Mouse (Mus musculus) kidney, postnatal 4 days (tissue): Measurements from ENCODE around the gene Gucd1.

Source experiments
- DNase-seq, 2 experiments: peaks; one replicate each; pipeline ENCODE4 v3.0.0; 2021; ENCODE audit warnings: mixed read lengths in 2 of 2

The Gucd1 gene

GRCm38 (mm10) chr10:75517758-75518143 lies at the start of gene Gucd1:
Gene Gucd1, minus strand, starts transcription at chr10:75517972.
- DNase-seq: peak; percentile 97 to 98

DNA sequence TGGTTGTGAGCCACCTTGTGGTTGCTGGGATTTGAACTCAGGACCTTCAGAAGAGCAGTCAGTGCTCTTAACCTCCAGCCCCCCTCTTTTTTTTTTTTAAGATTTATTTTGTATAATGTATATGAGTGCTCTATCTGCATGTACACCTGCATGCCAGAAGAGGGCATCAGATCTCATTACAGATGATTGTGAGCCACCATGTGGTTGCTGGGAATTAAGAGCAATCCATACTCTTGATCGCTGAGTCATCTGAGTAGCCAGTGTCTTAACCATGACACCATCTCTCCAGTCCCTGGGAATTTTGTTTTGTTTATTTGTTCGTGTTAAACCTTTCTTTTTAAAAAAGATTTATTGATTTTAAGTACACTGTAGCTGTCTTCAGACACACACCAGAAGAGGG lies 49.0 kb upstream of the Gucd1 start:
- peak in 1 of 2 experiments; percentile 3 for DNase-seq

DNA sequence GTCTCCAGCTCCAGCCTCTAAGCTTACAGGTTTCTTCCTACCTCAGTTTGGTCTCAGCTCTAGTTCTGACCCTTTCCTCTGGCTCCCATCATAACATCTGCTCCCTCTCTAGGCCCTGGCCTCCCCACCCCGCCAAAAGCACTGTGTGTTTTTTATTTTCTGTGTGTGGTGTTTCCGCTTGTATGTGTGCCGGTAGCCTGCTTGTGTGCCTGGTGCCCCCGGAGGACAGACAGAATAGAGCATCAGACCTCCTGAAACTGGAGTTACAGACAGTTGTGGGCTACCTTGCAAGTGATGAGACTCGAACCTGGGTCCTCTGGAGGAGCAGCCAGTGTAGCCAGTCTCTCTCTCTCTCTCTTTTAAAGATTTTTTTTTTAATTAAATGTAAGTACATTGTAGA lies 48.5 kb upstream of the Gucd1 start:
- peak in 1 of 2 experiments; percentile 60 for DNase-seq

GRCm38 (mm10) chr10:75565906-75566305 lies 48.1 kb upstream of the Gucd1 start:
- DNase-seq: peak; percentile 75 to 85

- DNase-seq: peak in 1 of 2 experiments; percentile 34
Observed at GRCm38 (mm10) chr10:75565436-75565835, 47.7 kb upstream of the Gucd1 start.

- DNase-seq: no peak
Observed at GRCm38 (mm10) chr10:75564687-75565265, 47.0 kb upstream of the Gucd1 start.

- no peak for DNase-seq
Observed at GRCm38 (mm10) chr10:75562596-75562995, 44.8 kb upstream of the Gucd1 start.

GRCm38 (mm10) chr10:75561071-75561654 lies 43.4 kb upstream of the Gucd1 start, which contains the start of gene Ggt1:
Gene Ggt1, plus strand, starts transcription at chr10:75561604.
- no peak for DNase-seq

DNA sequence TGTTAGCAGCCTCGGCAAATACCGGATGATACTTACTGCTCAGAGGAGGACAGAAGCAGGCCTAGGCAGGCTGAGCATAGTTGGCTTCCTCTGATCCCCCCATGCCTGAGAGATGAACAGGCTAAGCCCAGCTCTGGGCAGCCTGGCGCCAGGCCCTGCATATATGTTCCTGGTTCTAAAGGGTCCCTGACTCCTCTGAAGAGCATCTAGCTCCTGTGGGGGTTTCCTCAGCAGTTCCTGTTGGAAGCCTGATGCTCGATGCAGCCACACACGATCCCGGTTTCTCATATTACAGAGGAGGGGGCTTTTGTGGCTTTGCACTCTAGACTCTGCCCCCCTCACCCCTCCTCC lies 42.8 kb upstream of the Gucd1 start:
- DNase-seq: no peak

GRCm38 (mm10) chr10:75559676-75560548 lies 42.1 kb upstream of the Gucd1 start, which contains the start of gene Lrrc75b:
Gene Lrrc75b, minus strand, starts transcription at chr10:75560330.
- peak; percentile 56 to 73 for DNase-seq

GRCm38 (mm10) chr10:75559041-75559675 lies 41.4 kb upstream of the Gucd1 start:
- no peak for DNase-seq

DNA sequence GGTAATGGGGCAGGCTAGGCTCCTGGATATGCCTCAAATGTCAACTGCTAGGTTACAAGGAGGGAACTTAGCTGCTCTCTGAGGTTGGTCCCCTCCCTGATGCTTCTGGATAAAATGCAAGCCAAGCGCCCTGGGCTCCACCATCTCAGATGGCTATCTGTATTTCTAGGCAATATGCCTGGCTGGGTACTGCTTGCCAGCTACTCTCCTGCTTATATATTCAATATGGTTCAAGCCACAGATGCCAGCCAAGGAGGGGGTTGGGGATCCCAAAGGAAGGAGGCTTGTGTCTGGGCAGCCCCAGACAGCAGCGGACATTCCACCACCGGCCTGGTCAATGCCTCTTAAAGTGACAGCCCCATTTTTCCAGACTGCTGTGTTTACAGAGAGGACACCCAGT lies 40.7 kb upstream of the Gucd1 start:
- peak in 1 of 2 experiments; percentile 40 for DNase-seq

- peak in 1 of 2 experiments; percentile 54 for DNase-seq
Observed at GRCm38 (mm10) chr10:75556026-75556425, 38.3 kb upstream of the Gucd1 start.

DNA sequence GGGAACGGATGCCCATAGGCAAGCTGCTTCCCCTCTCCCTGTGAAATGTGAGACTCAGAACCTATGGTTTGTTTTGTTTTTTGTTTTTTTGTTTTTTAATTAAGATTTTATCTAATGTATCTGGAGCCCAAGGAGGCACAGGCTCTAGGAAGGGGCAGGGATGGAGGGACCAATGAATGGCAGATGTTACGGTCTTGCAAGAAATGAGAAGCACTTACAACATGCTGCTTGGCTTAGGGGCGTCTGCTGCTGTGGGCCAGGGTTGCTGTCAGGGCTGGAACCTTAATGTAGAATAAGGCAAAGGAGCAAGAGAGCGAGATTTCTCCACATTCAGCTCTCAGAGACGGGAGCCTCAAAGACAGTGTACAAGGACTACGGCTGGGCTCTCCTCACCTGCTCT lies 37.8 kb upstream of the Gucd1 start:
- DNase-seq: no peak

DNA sequence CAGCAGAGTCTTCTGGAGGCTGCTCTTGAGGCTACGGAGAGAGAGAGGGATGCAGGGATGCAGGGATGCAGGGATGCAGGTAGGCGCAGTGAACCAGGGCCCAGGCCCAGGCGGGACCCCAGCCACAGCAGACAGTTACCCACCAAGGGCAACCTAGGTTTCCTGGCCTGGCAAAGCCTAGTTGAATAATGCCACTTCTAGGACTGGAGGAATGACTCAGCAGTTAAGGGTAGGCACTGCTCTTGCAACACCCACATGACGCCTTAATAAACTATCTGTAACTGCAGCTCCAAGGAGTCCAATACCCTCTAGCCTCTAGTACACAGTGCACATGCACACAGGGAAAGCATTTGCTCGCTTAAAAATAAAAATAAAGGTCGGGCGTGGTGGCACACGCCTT lies 36.3 kb upstream of the Gucd1 start:
- no peak for DNase-seq

DNA sequence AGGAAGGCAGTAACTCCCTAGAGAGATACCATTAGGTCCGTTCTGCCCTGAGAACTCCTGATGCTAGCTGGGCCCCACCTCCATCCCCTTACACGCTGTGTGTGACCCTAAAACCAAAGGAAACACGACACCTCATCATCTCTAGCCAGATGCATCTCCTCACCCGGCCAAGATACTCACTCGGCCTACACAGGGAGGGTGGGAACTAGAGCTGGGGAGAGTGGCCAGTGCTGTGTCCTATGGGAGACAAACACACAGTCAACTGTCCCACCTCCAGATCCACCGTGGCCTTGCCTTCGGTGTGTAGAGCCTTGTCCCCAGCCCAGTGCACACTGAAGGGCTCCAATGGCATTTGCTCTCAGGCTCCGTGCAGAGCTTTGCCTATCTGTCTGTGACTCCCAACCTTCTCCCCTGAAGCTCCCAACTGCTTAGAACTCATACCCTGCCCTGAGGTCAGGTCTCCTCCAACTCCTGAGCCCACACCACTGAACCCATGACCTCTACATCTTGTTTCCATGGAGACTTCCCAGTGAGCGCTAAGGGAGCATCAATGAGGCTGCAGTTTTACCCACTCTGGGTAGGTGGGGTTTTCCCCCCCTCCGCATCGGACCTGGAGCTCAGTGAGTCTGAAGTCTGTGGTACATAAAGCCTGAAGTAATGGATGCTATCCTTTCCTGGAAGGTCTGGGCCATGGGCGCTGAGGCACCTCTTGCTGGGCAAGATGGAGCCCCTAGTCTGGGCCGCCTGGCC lies 35.1 kb upstream of the Gucd1 start:
- DNase-seq: no peak

DNA sequence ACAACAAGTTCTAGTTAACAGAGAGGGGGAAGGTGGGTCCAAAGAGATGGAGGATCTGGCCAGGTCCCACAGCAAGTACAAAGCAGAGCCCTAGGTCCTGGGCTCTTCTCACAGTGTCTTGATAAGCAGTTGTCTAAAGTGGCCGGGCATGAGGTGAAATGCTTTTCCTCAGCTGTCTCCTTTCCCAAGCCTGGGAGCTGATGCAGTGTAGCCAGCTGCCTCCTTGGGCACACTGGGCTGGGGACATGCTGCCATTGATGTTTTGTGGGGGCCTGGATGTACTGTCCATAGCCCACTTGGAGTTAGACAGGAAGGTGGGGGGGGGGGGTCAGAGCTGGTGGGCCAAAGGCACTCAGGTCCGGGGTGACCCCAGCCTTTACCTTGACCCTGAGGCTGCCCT lies 34.3 kb upstream of the Gucd1 start:
- no peak for DNase-seq

GRCm38 (mm10) chr10:75551175-75551574 lies 33.4 kb upstream of the Gucd1 start:
- no peak for DNase-seq

DNA sequence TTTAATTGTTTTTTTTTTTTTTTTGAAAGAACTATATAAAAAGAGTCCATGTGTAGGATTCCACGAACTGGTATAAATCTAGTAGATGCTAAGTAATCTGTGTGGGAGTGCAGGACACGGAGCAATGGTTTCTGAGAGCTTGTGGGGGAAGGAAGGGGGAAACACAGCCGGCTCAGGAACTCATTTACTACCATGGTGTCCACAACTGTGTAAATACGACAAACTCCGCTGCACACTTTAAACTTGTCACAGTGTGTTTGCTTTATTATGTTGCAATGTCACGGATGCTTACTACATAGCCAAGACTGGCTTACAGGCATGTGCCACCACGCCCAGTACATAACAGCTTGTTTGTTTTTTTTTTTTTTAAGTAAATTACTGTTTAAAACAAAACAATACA lies 32.1 kb upstream of the Gucd1 start:
- DNase-seq: peak in 1 of 2 experiments; percentile 43

GRCm38 (mm10) chr10:75548486-75548885 lies 30.7 kb upstream of the Gucd1 start:
- DNase-seq: no peak

- DNase-seq: no peak
Observed at GRCm38 (mm10) chr10:75547901-75548300, 30.1 kb upstream of the Gucd1 start.

- DNase-seq: no peak
Observed at GRCm38 (mm10) chr10:75536123-75536522, 18.4 kb upstream of the Gucd1 start.

GRCm38 (mm10) chr10:75535423-75535822 lies 17.7 kb upstream of the Gucd1 start:
- no peak for DNase-seq
